Mouse (Mus musculus) right cerebral cortex, adult 18-20 months (tissue): ENCODE results near the gene Gm17651.

Source experiments
- DNase-seq: peaks from one replicate; pipeline ENCODE4 v3.0.0; 2022; ENCODE audit warnings: mixed read lengths

Gm17651 gene

GRCm38 (mm10) chr3:97627893-97628292, 46.6 kb downstream of the Gm17651 start:
- DNase-seq = no peak

GRCm38 (mm10) chr3:97624611-97625010, 49.9 kb downstream of the Gm17651 start:
- DNase-seq = no peak
